Mouse (Mus musculus) cerebellum, postnatal 36 days (tissue): ENCODE data around the gene Hist1h3b.
"Not testable (repeated sequence)": the region's sequence is repeated elsewhere in the genome, so short reads cannot be mapped to it uniquely, and the experiment has no call there.

Source experiments
- DNase-seq, 2 experiments: peaks; one replicate each; pipeline ENCODE4 v3.0.0; 2021 to 2022; ENCODE audit warnings: mixed read lengths in 2 of 2

The Hist1h3b gene

DNA sequence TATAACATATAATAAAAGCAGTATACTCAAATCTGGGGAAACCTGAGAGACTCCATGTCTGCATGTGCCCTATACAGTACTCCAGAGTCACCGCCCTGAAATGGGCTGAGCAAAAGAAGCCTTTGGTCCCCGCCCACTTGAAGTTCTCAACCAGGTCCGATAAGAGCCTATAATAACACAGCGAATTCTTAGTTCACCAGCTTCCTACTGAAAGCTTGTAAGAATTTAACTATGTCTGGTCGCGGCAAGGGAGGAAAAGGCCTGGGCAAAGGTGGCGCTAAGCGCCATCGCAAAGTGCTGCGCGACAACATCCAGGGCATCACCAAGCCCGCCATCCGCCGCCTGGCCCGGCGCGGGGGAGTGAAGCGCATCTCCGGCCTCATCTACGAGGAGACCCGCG lies 4.7 kb downstream of the Hist1h3b start, which contains the start of gene Hist1h4b:
Hist1h4b (plus strand) TSS at position 224 of the 400 bp plus-strand sequence.
- peak; percentile 77 to 84 for DNase-seq

DNA sequence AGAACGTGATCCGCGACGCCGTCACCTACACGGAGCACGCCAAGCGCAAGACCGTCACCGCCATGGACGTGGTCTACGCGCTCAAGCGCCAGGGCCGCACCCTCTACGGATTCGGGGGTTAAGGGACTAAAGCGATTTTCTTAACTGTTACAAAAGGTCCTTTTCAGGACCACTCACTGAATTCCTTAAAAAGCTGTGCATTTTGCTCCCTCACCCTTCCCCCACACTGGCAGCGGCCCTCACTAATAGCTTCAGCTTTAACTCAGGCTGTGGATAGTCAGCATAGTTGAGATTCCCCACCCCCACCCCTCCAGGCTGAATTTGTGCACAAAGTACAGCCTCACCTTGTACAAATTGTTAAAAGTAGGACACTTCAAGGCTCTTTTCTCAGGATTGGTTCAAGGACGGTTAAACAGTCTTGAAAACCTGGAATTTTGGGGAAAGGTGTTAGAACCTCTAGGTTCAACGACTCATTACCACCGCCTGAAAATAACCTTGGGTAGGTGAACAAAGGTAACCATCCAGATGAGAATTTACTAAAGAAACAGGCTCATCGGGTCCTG lies 5.2 kb downstream of the Hist1h3b start:
- DNase-seq = no peak

DNA sequence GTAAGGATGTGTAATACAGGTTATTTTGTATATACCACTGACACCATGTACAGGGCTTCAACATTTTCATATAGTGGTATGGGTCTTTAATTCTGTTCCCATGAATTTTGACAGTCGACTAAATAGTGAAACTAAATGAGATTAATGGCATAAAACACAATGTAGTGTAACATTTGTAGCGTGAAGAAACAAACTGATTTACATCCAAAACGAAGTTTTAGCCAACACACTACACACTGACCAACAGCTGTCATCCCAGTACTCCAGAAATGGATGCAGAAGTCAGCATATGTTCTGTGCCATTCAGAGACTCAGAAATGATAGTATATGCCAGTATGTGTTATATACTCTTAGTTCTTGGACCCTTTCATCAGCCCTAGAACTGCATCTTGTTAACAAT lies 5.9 kb downstream of the Hist1h3b start:
- no peak for DNase-seq

GRCm38 (mm10) chr13:23759251-23759771 lies 7.2 kb downstream of the Hist1h3b start:
- no peak for DNase-seq

GRCm38 (mm10) chr13:23759916-23760239 lies 7.8 kb downstream of the Hist1h3b start:
- DNase-seq = no peak

DNA sequence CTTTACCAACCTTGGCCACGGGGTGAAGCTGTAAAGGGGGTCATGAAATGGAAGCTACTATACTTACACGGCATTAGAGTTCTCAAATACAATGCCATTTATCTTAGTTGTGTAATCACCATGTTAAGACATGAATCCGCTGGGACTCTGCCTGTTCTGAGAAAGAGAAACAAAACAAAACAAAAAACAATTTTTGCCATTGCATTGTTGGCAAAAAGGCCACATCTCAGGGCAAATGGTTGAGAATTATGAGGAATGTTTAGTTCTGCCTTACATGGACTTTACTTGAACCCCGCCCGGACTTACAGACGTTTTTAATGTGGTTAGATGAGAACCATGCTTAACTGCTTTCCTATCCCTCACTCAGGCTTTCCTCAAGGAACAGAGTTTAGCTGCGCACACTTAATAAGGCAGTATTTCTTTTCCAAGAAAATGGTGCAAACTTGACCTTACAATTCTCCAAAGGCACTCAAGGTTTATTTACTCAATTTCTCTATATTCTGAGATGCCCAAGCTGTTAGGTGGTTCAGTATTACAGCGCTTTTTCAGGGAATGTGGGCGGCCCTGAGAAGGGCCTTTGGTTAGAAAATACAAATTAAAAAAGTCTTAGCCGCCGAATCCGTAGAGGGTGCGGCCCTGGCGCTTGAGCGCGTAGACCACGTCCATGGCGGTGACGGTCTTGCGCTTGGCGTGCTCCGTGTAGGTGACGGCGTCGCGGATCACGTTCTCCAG lies 8.3 kb downstream of the Hist1h3b start:
- no peak for DNase-seq

GRCm38 (mm10) chr13:23760972-23761864 lies 9.2 kb downstream of the Hist1h3b start, which contains the start of gene Hist1h4a:
Gene Hist1h4a, minus strand, starts transcription at chr13:23761230.
- peak; percentile 98 to 99 for DNase-seq

DNA sequence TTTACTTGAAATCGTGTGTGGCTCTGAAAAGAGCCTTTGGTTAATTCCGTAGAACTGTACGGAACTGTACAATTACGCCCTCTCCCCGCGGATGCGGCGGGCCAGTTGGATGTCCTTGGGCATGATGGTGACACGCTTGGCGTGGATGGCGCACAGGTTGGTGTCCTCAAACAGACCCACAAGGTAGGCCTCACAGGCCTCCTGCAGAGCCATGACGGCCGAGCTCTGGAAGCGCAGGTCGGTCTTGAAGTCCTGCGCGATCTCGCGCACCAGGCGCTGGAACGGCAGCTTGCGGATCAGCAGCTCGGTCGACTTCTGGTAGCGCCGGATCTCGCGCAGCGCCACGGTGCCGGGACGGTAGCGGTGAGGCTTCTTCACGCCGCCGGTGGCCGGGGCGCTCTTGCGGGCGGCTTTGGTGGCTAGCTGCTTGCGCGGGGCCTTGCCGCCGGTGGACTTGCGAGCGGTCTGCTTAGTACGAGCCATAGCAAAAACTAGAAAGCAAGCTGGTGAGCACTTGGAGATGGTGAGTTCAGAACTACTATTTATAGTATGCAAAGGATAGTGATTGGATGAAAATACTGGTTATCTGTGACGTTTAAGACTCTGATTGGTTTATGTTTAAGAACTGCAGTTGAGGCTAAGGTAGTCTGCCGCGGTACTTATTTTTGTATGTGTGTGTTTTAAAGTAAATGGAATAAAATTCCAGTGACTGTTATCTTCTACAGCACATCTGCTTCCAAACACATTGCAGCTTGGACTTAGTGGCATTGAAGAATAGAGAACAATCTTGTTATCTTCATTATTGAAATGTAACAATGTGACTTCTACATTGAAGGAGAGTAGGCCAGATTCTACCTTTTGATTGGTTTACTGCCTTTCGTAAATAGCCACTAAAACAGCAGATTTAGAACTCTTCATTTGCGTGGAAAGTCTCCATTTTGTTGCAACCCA lies 10.1 kb downstream of the Hist1h3b start, which contains the start of gene Hist1h3a:
Hist1h3a (minus strand) TSS at position 516 of the 951 bp plus-strand sequence.
- DNase-seq = peak; percentile 42 to 70

GRCm38 (mm10) chr13:23763242-23763585 lies 11.1 kb downstream of the Hist1h3b start:
- no peak for DNase-seq

GRCm38 (mm10) chr13:23763586-23764323 lies 11.7 kb downstream of the Hist1h3b start, which contains the start of gene Hist1h1a:
Gene Hist1h1a, plus strand, starts transcription at chr13:23763666.
- peak; percentile 72 to 75 for DNase-seq

DNA sequence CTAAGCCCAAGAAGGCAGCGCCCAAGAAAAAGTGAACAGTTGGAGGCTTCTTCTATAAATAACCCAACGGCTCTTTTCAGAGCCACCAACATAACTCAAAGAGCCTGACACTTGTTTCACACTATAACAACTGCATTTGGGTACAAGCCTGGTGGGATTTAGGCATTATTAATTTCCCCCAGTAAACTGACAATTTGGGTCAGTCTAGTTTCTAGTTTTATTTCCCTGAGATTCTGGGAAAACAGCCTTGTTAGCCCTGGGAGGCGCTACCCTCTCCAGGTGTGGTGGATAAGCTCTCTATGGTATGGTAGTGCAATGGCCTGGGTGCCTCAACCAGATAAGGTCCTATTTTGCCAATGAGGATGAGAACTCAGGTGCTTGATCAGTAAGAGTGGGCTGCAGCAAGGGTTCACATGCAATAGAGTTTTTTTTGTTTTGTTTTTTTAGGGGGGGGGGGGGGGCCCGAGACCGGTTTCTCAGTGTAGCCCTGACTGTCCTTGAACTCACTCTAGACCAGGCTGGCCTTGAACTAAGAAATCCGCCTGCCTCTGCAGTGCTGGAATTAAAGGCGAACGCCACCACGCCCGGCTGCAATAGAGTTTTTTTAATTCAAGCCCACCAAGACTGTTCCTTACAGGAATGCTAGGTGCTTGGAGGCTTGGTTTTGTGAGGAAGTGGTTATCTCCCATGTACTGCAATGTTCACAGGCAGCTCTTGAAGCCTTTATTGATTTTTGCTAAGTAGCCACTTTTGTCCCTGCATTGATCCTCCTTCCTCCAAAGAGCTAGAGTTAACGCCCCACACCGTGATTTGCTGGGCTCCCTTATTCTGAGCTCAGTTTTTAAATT lies 12.5 kb downstream of the Hist1h3b start:
- DNase-seq = no peak

- no peak for DNase-seq
These were observed 13.1 kb downstream of the Hist1h3b start for GRCm38 (mm10) chr13:23765172-23765513.

DNA sequence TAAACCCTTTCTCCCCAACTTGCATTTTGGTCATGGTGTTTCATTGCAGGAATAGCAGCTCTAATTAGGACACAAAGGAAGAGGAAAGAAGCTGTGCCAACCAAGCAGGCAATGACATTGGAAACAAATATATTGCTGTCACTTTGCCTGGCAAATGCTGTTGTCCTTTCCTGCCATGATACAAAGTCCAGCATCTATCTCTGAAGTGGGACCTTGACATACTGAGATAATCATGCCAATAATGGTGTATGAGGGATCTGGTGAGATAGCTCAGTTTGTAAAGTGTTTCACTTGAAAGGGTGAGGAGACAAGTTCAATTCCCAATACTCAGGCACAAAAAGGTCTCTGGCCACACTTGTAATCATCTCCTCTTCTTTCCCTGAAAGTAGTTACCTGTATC lies 14.7 kb downstream of the Hist1h3b start:
- no peak for DNase-seq

DNA sequence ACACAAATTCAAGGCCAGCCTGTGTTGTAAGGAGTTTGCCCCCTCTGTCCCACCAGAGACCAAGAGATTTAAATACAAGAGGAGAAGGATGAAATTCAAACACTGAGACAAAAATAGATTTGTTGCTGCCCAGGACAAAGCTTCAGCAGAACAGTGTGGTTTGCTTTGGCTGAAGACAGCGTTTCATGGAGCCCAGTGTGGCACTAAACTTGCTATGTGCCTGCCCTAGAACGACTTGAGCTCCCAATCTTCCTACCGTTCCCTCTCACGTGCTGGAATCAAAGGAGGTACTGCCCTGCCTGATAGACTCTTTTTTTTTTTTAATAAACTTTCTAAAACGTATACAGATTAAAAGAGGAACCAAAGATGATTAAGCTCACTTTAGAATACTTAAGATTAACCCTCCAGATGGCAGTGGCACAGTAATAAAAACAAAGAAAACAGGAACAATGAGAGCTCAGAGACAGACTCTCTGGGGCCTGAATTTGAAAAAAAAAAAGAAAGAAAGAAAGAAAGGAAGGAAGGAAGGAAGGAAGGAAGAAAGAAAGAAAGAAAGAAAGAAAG lies 16.8 kb downstream of the Hist1h3b start:
- DNase-seq = no peak

DNA sequence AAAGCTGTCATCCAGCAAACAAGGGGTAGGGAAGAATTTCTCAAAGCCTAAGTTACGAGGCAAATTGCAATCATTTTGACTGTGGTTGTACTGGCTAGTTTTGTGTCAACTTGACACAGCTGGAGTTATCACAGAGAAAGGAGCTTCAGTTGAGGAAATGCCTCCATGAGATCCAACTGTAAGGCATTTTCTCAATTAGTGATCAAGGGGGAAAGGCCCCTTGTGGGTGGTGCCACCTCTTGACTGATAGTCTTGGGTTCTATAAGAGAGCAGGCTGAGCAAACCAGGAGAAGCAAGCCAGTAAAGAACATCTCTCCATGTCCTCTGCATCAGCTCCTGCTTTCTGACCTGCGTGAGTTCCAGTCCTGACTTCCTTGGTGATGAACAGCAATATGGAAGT lies 17.5 kb downstream of the Hist1h3b start, which contains the start of gene Trim38:
Trim38 (plus strand) TSS at position 301 of the 400 bp plus-strand sequence.
- DNase-seq = not testable (repeated sequence)

GRCm38 (mm10) chr13:23772561-23773313 lies 20.7 kb downstream of the Hist1h3b start:
- DNase-seq = peak in 1 of 2 experiments; percentile 11

DNA sequence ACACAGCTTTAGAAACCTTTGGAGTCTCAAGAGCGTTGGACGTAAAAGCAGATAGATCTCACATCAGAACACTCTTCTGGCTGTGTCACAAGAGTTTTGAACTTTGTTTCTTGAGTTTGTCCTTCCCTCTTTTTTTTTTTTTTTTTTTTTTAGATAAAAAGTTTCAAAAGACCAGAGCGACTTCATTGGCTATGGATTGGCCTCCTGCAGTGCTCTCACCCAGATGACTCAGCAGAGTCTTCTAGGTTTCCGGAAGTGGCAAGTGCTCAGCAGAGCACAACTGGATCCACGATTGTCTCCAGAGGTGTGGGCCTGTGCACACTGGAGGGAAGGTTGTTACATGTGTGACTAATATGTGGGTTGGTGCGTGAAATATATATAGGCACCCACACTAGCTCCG lies 26.3 kb downstream of the Hist1h3b start:
- DNase-seq = no peak

DNA sequence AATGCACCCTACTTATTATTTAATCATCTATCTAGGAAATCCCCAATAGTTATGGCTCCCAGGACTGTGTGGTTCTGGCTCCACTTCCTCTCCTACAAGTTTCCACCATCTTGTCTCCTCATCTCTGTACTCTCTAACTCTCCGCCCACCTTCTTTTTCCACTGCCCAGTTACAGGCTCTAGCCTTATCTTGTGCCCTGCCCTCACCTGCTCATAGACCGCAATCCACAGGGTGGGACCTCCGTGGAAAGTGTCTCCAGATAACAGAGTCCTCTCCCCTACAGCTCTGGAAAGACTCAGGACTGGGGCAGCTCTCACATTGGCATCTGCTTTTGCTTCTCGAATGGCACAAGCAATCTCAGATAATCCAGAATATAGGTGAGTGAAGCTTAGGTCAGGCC lies 27.0 kb downstream of the Hist1h3b start:
- DNase-seq = no peak

- peak; percentile 17 to 41 for DNase-seq
These were observed 40.5 kb downstream of the Hist1h3b start for GRCm38 (mm10) chr13:23792520-23792919.
